Mouse (Mus musculus) frontal cortex, postnatal 36 days (tissue): Measurements from ENCODE around the gene Apela.

Experiments
- DNase-seq, 2 experiments: peaks; one replicate each; pipeline ENCODE4 v3.0.0; 2022; ENCODE audit warnings: low spot score in 2 of 2

The Apela gene

GRCm38 (mm10) chr8:65037117-65037533 lies at the start of gene Apela:
Apela (minus strand) TSS chr8:65037336.
- DNase-seq, result peak in 1 of 2 experiments; percentile 6

DNA sequence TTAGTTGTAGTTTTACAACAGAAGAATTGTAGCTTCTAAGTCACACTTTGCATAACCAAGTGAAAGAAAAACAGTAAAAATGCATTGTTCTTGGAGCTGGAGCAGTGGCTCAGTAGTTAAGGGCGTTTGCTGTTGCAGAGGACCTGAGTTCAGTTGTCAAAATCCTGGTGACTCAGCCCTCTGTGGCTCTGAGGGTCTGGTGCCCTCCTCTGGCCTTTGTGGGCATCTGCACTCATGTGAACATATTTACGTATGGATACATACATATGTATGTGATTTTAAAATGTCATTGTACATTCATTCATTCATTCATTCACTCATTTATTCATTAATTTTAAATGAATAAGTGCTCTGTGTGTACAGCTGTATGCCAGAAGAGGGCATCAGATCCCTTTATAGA lies 48.5 kb upstream of the Apela start:
- DNase-seq, result no peak

- DNase-seq, result no peak
Observed at GRCm38 (mm10) chr8:65080731-65081130, 43.6 kb upstream of the Apela start.

DNA sequence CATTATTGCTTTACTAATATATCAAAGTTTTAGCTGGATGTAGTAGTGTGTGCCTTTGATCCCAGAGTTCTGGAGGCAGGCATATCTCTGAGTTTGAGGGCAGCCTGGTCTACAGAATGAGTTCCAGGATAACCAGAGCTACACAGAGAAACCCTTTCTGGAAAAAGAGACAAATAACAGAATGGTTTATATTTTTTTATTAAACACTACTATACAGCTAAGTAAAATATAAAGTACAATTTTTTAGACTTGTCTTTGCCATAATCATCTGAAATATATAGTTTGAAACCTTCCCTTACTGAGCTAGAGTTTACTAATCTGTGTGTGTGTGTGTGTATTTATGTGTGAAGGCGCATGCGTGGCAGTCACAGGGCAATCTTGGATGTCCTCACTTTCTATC lies 37.6 kb upstream of the Apela start, which contains the start of gene Gm10663:
Gm10663 (plus strand) TSS at position 301 of the 400 bp plus-strand sequence.
- DNase-seq, result no peak

DNA sequence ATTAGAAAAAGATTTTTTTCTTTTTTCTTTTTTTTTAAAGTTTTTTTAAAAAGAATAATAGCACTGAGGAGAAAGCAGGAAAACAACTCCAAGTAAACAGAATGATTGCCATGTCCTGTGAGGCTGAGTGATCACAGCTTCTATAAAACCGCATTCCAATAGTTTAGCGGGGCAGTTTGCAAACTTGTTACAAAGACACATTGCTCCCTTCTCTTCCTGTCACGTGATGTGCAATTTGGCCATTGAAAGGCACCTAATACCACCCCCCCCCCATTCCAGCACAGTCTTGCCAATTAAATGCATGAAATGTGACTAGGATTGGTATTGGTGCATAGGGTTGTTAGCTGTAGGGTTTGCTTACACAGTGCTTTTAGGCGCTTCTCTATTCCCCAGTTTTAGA lies 33.9 kb upstream of the Apela start:
- DNase-seq, result no peak

GRCm38 (mm10) chr8:65068473-65068819 lies 31.3 kb upstream of the Apela start:
- no peak for DNase-seq

DNA sequence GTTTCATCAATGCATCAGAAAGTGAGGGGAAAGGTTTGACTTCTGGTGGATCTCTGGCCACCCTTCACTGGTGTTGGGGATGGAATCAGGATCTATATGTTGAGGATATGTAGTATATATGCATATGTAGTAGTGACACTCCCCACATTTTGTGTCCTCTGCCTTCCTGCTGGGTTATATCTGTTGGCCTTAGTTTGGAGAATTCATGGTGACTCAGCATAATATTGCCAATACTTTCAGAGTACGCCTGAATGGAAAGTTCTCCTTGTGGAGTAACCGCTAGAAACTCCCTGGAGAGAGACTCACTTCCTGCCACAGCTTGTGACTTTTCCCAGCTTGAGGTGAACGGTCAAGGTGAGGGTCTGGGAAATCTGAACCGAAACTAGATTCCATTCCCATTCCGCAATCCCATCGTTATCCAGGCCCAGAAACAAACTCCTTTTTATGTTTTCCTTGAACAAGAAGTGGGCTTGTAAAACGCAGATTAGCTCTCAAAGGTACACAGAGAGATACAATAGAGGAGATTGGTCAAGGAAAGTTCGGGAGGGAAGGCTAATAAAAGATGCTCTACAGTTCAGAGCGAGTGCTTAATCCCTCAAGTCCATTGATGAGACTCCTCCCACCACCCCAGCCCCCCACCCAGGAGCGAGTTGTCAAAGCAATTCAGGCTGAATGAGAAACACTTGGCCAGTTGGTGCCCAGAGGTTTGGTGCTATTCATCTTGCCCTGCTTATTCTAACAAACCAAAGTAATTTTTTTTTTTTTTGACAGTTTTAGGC lies 30.7 kb upstream of the Apela start:
- no peak for DNase-seq

GRCm38 (mm10) chr8:65067031-65067430 lies 29.9 kb upstream of the Apela start:
- no peak for DNase-seq

DNA sequence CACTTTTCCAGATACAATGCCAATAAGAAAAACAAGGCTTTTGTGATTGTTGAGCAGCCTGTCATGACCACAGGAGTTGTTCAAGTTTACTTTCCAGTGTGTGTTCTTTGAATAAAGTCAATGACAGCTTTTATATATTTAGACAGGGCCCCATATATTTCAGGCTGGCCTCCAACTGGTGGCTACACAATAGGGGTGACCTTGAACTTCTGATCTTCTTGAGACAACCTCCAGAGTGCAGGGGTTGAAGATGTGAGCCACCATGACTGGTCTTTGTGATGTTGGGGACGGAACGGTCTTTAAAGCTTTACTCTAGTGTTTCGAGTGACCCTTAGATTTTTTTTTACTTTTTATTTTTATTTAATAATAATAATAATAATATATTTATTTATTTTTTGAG lies 28.5 kb upstream of the Apela start:
- DNase-seq, result no peak

GRCm38 (mm10) chr8:65064071-65064470 lies 26.9 kb upstream of the Apela start:
- DNase-seq, result no peak

GRCm38 (mm10) chr8:65062195-65062594 lies 25.1 kb upstream of the Apela start:
- DNase-seq, result no peak

DNA sequence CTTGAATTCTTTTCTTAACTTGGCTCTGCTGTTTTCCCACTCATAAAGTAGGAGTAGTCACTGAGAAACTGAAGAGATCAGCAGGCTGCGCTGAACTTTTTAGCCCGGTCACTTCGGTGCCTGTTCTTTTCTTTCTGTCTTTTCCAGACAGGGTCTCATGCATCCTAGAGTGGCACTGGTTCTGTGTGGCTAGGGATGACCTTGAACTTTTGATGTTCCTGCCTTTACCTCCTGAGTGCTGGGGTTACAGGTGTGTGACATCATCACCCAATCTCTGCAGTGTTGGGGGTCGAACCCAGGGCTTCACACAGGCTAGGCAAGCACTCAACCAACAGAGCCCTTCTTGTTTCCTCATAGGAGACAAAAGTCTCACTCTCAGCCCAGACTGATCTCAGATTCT lies 19.6 kb upstream of the Apela start:
- no peak for DNase-seq

GRCm38 (mm10) chr8:65053968-65054367 lies 16.8 kb upstream of the Apela start:
- DNase-seq, result no peak

- no peak for DNase-seq
Observed at GRCm38 (mm10) chr8:65053554-65053953, 16.4 kb upstream of the Apela start.

GRCm38 (mm10) chr8:65047801-65048200 lies 10.7 kb upstream of the Apela start:
- no peak for DNase-seq

- no peak for DNase-seq
Observed at GRCm38 (mm10) chr8:65047193-65047592, 10.1 kb upstream of the Apela start.

DNA sequence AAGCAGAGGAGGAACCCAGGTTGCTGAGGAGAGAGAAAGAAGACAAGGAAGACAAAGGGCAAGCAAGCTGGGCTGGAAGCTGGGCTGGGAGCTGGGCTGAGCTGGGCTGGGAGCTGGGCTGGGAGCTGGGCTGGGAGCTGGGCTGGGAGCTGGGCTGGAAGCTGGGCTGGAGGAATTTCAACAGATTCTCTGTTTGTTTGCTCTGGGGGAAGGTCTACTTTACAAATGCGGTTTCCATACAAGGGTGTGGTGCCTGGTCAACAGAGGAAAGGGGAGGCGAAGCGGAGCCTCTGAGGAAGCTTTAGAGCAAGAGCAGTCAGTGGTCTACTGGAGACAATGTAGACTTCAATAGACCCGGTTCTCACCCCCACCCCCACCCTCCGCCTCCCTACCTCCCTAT lies 9.4 kb upstream of the Apela start:
- DNase-seq, result no peak

DNA sequence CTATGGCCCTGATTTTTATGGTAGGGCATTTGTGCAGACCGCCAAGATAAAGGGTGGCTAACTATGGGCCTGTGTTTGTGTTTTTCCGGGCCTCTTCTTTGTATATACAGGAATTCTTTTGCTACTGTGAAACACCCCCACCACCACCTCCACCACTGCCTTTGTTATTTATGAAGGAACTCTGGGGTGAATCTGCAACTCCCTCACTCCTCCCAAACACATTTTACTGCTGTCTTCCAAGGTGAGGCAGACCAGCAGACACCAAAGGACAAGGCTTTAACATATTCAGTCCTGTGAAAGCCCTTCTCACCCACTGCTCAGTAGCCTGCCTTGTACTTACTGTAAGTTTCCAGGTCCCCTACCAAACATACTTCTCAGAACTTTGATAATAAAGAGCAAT lies 3.0 kb downstream of the Apela start:
- no peak for DNase-seq

DNA sequence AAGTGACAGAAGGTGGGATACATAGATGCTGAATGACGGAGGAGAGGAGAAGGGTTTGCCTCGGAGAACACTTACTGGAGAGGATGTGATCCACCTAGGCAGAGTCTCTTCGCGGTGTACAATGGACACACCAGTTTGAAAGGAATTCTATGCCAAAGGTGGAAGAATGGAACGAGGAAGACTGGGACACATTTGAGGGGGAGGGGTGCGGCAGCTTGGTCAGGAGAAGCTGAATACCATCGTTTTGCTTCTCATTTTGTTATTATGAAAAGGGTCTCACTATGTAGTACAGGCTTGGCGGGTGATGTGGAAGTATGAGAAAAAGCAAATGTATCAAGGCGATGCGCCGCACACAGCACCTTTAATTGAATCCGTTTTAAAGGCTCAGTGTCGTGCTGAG lies 4.1 kb downstream of the Apela start:
- DNase-seq, result no peak

GRCm38 (mm10) chr8:65032107-65032506 lies 5.0 kb downstream of the Apela start:
- DNase-seq, result no peak

DNA sequence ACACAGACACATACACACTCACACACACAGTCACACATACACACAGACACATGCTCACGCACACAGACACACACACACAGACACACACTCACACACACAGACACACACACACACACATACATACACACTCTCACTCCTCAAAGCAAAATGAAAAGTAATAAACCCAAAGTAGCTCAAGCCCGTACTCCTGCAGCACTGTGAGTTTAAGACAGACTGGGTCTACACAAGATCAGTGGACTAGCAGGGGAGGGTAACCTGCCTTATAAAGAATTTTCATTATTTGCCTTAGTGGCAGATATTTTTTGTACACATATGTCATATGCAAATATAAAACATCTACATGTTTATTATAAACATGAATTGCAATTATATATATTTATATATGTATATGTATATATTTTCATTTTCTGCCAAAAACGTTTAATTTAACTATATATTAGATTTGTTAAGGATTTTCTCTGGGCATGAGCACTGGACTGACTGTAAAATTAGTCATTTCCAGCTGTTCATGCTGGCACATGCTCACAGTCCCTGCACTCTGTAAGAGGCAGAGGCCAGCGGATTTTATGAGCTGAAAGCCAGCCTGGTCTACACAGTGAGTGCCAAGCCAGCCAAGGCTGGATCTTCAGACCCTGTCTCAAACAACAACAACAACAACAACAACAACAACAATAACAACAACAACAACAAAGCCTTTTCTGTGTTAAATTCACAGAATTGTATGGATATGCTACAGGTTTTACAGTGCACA lies 6.2 kb downstream of the Apela start:
- DNase-seq, result no peak

GRCm38 (mm10) chr8:65029776-65030175 lies 7.4 kb downstream of the Apela start:
- DNase-seq, result no peak

DNA sequence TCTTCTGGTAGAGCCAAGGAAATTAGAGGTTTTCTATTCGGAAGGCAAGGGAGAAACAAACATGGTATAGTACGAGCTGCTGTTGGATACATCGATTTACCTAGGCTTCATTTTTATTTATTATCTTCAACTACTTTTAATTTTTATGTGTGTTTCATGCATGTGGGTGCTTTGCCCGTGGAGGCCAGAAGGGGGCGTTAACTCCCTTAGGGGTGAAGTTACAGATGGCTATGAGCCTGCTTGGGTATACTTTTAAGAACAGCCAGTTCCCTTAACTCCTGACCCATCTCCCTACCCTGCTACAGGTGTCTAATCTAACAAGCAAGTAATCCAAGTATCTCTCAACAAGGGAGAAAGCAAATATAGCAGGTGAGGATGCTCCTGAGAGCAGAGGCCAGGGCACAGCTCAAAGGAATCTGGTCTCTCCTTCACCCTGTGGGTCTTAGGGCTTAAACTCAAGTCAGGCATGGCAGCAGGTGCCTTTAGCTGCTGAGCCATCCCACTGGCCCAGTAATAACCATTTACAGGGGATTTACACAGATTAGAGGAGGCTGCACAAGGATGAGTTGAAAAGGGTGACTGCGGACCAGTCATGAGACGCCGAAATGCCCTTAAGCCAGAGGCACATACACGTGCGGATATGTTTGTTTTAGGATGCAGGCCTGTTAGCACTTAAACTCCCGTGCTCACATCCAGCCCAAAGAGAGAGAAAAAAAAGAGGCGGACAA lies 8.0 kb downstream of the Apela start:
- DNase-seq, result no peak
